Mouse (Mus musculus): ENCODE measurements around the gene Pank3. TPM values are rescaled to one million over a fixed set of nuclear protein-coding genes. Genes with fewer than 3 reads are reported as not detected.

The Pank3 gene
- total and polyA plus RNA-seq, 3 experiments, result 12.0 to 20.7 (median 19.6) TPM

GRCm38 (mm10) chr11:35732366-35732765 is 36.9 kb upstream of the Pank3 start:
- H3K36me3 ChIP-seq (ENCODE audit: control insufficient read depth in 1 of 2, insufficient read depth in 2 of 2, low read length in 2 of 2), result no peaks in the 10 kb centered on the region
- no peak overlapping the region for H3K4me3 ChIP-seq (ENCODE audit: control insufficient read depth in 1 of 2, insufficient read depth in 1 of 2, low read depth in 2 of 2, low read length in 2 of 2)
- H3K4me1 ChIP-seq (ENCODE audit: control insufficient read depth in 1 of 2, insufficient read depth in 2 of 2, low read length in 2 of 2), result no peaks in the 10 kb centered on the region
- H3K9me3 ChIP-seq (replicated peaks; ENCODE audit: insufficient read depth, low read length), result no peaks in the 10 kb centered on the region
- no peak for DNase-seq (ENCODE audit: low read depth, low spot score)
- no peak overlapping the region for H3K27ac ChIP-seq (ENCODE audit: control insufficient read depth, low read depth, low read length)
- no peaks in the 10 kb centered on the region for H3K79me2 ChIP-seq (ENCODE audit: control insufficient read depth, insufficient read depth, low read length, poor library complexity)
- no peak for TF ChIP-seq ZMIZ1 (IDR thresholded peaks at IDR 0.05; ENCODE audit: low read depth, low read length)
- no peak for TF ChIP-seq CHD1 (IDR thresholded peaks at IDR 0.05; ENCODE audit: low read depth, low read length)
- no peak for TF ChIP-seq MEF2A (IDR thresholded peaks at IDR 0.05; ENCODE audit: extremely low read depth, insufficient replicate concordance, low read depth, low read length, poor library complexity, severe bottlenecking)
- TF ChIP-seq NRF1 (IDR thresholded peaks at IDR 0.05; ENCODE audit: insufficient read depth, low read depth, low read length, poor library complexity, severe bottlenecking), result no peak
- peaks cover 0 to 4% of the 10 kb centered on the region in 2 experiments; a peak in 2 of 4 replicates for H3K27me3 ChIP-seq (ENCODE audit: control insufficient read depth in 1 of 2, insufficient read depth in 2 of 2, low read length in 2 of 2)
- no peak overlapping the region for H3K9ac ChIP-seq (ENCODE audit: control insufficient read depth, low read depth, low read length, poor library complexity, severe bottlenecking)

- H3K9me3 ChIP-seq (replicated peaks; ENCODE audit: insufficient read depth, low read length), result no peaks in the 10 kb centered on the region
- TF ChIP-seq CHD2 (IDR thresholded peaks at IDR 0.05; ENCODE audit: low read length) (no peak), CTCF (IDR thresholded peaks at IDR 0.05 in 2 of 3, conservative IDR thresholded peaks at IDR 0.05 in 1 of 3; ENCODE audit: control insufficient read depth in 1 of 3, insufficient read depth in 1 of 3, low read depth in 2 of 3, low read length in 3 of 3, poor library complexity in 1 of 3, severe bottlenecking in 1 of 3) (peak in 2 of 3 experiments; percentile 11 to 12; a peak in 2 of 6 replicates)
- DNase-seq (ENCODE audit: low read depth, low spot score), result no peak
These were observed 32.5 kb upstream of the Pank3 start for GRCm38 (mm10) chr11:35736817-35737216.

GRCm38 (mm10) chr11:35737262-35737661 is 32.0 kb upstream of the Pank3 start:
- no peak overlapping the region for H3K27ac ChIP-seq (ENCODE audit: control insufficient read depth, low read depth, low read length)
- no peak for TF ChIP-seq POLR2A (IDR thresholded peaks at IDR 0.05; ENCODE audit: control insufficient read depth in 1 of 2, insufficient read depth in 1 of 2, low read depth in 1 of 2, low read length in 2 of 2, poor library complexity in 1 of 2)
- no peak for TF ChIP-seq TCF12 (IDR thresholded peaks at IDR 0.05; ENCODE audit: low read depth, low read length)
- no peak for TF ChIP-seq TBP (IDR thresholded peaks at IDR 0.05; ENCODE audit: low read depth, low read length)
- no peak for TF ChIP-seq MYC (IDR thresholded peaks at IDR 0.05; ENCODE audit: low read depth, low read length)
- no peak for TF ChIP-seq RAD21 (IDR thresholded peaks at IDR 0.05; ENCODE audit: low read depth, low read length)
- TF ChIP-seq MAFK (IDR thresholded peaks at IDR 0.05; ENCODE audit: borderline replicate concordance, low read depth, low read length), result no peak
- no peak for TF ChIP-seq ZNF384 (IDR thresholded peaks at IDR 0.05; ENCODE audit: low read depth, low read length)
- no peak for TF ChIP-seq POLR2AphosphoS2 (IDR thresholded peaks at IDR 0.05; ENCODE audit: low read length)
- no peak for TF ChIP-seq BHLHE40 (IDR thresholded peaks at IDR 0.05; ENCODE audit: borderline replicate concordance, low read depth, low read length)
- no peak for TF ChIP-seq MEF2A (IDR thresholded peaks at IDR 0.05; ENCODE audit: extremely low read depth, insufficient replicate concordance, low read depth, low read length, poor library complexity, severe bottlenecking)
- no peak for TF ChIP-seq USF1 (IDR thresholded peaks at IDR 0.05; ENCODE audit: low read depth, low read length)
- no peaks in the 10 kb centered on the region for H3K36me3 ChIP-seq (ENCODE audit: control insufficient read depth in 1 of 2, insufficient read depth in 2 of 2, low read length in 2 of 2)
- no peaks in the 10 kb centered on the region for H3K9me3 ChIP-seq (replicated peaks; ENCODE audit: insufficient read depth, low read length)
- no peaks in the 10 kb centered on the region for H3K4me1 ChIP-seq (ENCODE audit: control insufficient read depth in 1 of 2, insufficient read depth in 2 of 2, low read length in 2 of 2)
- no peaks in the 10 kb centered on the region for H3K79me2 ChIP-seq (ENCODE audit: control insufficient read depth, insufficient read depth, low read length, poor library complexity)
- H3K9ac ChIP-seq (ENCODE audit: control insufficient read depth, low read depth, low read length, poor library complexity, severe bottlenecking), result no peak overlapping the region
- no peak for DNase-seq (ENCODE audit: low read depth, low spot score)
- H3K27me3 ChIP-seq (ENCODE audit: control insufficient read depth in 1 of 2, insufficient read depth in 2 of 2, low read length in 2 of 2), result peaks cover 0 to 4% of the 10 kb centered on the region in 2 experiments; a peak in 2 of 4 replicates
- H3K4me3 ChIP-seq (ENCODE audit: control insufficient read depth in 1 of 2, insufficient read depth in 1 of 2, low read depth in 2 of 2, low read length in 2 of 2), result no peak overlapping the region

More at GRCm38 (mm10) chr11:35736817-35737216, 32.5 kb upstream of the Pank3 start:
- Histone ChIP-seq H3K4me3 (ENCODE audit: control insufficient read depth in 1 of 2, insufficient read depth in 1 of 2, low read depth in 2 of 2, low read length in 2 of 2) (no peak overlapping the region), H3K9ac (ENCODE audit: control insufficient read depth, low read depth, low read length, poor library complexity, severe bottlenecking) (no peak overlapping the region), H3K4me1 (ENCODE audit: control insufficient read depth in 1 of 2, insufficient read depth in 2 of 2, low read length in 2 of 2) (no peaks in the 10 kb centered on the region), H3K27me3 (ENCODE audit: control insufficient read depth in 1 of 2, insufficient read depth in 2 of 2, low read length in 2 of 2) (peaks cover 0 to 4% of the 10 kb centered on the region in 2 experiments; a peak in 2 of 4 replicates), H3K36me3 (ENCODE audit: control insufficient read depth in 1 of 2, insufficient read depth in 2 of 2, low read length in 2 of 2) (no peaks in the 10 kb centered on the region), H3K27ac (ENCODE audit: control insufficient read depth, low read depth, low read length) (no peak overlapping the region), H3K79me2 (ENCODE audit: control insufficient read depth, insufficient read depth, low read length, poor library complexity) (no peaks in the 10 kb centered on the region)
